9 mouse cellular contexts compared by ENCODE assay signal in the genomic region with DNA sequence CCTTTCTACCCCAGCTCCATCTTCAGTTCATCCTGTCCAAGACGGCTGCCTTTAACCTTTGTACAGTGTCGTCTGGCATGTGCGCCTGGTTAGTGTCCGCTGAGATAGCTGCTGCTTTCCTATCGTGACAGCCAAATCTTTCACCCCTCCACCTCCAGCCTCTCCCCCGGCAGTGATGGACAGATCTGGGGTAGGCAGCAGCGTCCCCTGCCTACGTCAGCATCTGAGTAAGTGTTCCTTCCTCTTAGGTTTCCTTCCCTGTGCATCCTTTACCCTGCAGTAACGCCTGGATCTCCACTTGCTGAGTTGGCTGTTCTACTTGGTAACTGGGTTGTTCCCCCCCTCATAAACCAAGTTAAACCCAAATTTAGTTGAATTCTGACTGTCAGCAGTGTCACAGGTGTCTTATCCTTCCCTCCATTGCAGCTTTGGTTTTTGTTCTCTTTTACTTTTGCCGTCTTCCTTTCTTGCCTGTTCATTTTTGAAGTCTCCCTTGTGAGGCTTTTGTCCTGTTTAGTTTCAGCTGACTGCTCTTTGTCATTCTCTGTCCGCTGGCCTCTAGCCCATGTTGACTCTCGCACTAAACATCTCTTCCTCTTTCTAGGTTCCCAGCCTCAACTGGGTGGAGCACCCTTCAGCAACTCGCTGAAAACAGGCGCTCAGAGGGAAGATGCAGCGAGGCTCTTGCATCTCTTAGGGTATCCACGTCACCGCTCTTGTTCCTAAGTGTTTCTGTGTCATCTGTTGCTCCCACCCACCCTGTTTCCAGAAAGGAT.
DNase-seq lines count a peak whose midpoint lies in the region; ATAC-seq lines count a peak whose summit lies in the region.
"Had no signal": no experiment of that assay in that cellular context is flagged by ENCODE, and none has a peak within 500 bp of the region (broad histone marks: within the 10 kb centered on the region; RNA-seq: fewer than 3 reads in every experiment).

No protein-coding gene starts in this region.

- H3K27me3 ChIP-seq in forebrain, embryonic 15.5 days: no peaks in the 10 kb centered on the region

- no peaks in the 10 kb centered on the region for H3K4me1 ChIP-seq in forebrain, embryonic 15.5 days

- DNase-seq in embryo, embryonic 10 days (ENCODE audit: low spot score): peak; percentile 27
- no peak for DNase-seq in embryo, embryonic 10.5 days (ENCODE audit: low spot score)
- peak; percentile 34 for DNase-seq in adrenal gland, postnatal 10 days
- DNase-seq in heart, adult 9 months (ENCODE audit: low spot score in 2 of 2): peak; percentile 66 to 70
- DNase-seq in kidney, postnatal 36 days: peak; percentile 67 to 70
- peak; percentile 32 to 56 for DNase-seq in natural killer cell, adult 2 months (ENCODE audit: low spot score in 2 of 2)
- no peak for DNase-seq in cerebellum, adult 18-20 months

- no peaks in the 10 kb centered on the region for H3K9me3 ChIP-seq in forebrain, embryonic 15.5 days

- no peak overlapping the region for H3K9ac ChIP-seq in forebrain, embryonic 15.5 days (replicated peaks)

- 66% methylated on average over 17 of the region's 17 CpGs for WGBS in forebrain, embryonic 15.5 days

- H3K4me2 ChIP-seq in forebrain, embryonic 15.5 days (replicated peaks): no peak overlapping the region

- H3K27ac ChIP-seq in forebrain, embryonic 15.5 days (replicated peaks): no peak overlapping the region

- H3K4me3 ChIP-seq in forebrain, embryonic 15.5 days: no peak overlapping the region
- H3K4me3 ChIP-seq: erythroblast, embryonic 14.5 days had no signal

- no peaks in the 10 kb centered on the region for H3K36me3 ChIP-seq in forebrain, embryonic 15.5 days

- no peak for ATAC-seq in forebrain, embryonic 15.5 days (replicated peaks)

Comparison
In these comparisons a context has a peak if more than half of its experiments do, and no peak if none do; other contexts are left out.
1. DNase-seq: peak in embryo, embryonic 10 days (single experiment), adrenal gland, postnatal 10 days (single experiment), heart, adult 9 months (2 of 2), kidney, postnatal 36 days (2 of 2) and natural killer cell, adult 2 months (2 of 2); none in embryo, embryonic 10.5 days (single experiment) and cerebellum, adult 18-20 months (0 of 2).